Mouse (Mus musculus): ENCODE data around the gene Sarnp. TPM values are rescaled to one million over a fixed set of nuclear protein-coding genes. Genes with fewer than 3 reads are reported as not detected.

The Sarnp gene
- total and polyA plus RNA-seq, 2 experiments from 2014 or later = 19.4 to 135 TPM

DNA sequence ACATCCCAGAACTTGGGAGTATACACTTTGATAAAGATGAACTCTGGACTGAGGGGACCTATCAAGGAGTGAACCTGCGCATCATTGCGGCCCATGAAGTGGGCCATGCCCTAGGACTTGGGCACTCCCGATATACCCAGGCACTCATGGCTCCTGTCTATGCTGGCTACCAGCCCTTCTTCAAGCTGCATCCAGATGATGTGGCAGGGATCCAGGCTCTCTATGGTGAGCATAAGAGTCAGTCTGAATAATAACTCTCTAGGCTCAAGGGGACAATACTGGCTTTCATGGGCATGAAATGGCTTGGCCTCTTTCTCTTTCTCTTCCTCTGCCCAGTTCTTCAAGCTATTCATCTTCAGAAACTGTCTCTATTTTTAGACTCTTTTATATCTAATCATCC lies 21.6 kb upstream of the Sarnp start:
- 81% methylated on average over 3 of the region's 3 CpGs for WGBS
- Histone ChIP-seq H3K36me3 (replicated peaks; ENCODE audit: control insufficient read depth, insufficient read depth, low read length) (peaks cover 5% of the 10 kb centered on the region), H3K4me2 (ENCODE audit: low read depth, low read length) (no peak overlapping the region), H3K4me3 (ENCODE audit: low read depth, low read length) (no peak overlapping the region), H3K27me3 (ENCODE audit: control insufficient read depth, insufficient read depth, low read length) (no peaks in the 10 kb centered on the region), H3K4me1 (ENCODE audit: control insufficient read depth, insufficient read depth) (no peaks in the 10 kb centered on the region), H3K9me3 (replicated peaks; ENCODE audit: control insufficient read depth, low read length) (no peaks in the 10 kb centered on the region), H3K9ac (replicated peaks; ENCODE audit: low read depth, low read length) (no peak overlapping the region), H3K27ac (ENCODE audit: low read depth) (no peak overlapping the region)
- TF ChIP-seq EP300 (IDR thresholded peaks at IDR 0.05; ENCODE audit: low read depth) (no peak), CTCF (IDR thresholded peaks at IDR 0.05; ENCODE audit: low read depth) (no peak)
- no peak for DNase-seq (ENCODE audit: low spot score)
- ATAC-seq (ENCODE audit: insufficient read depth, low read depth) = no peak

GRCm38 (mm10) chr10:128798676-128799075 lies 18.5 kb upstream of the Sarnp start:
- DNase-seq (ENCODE audit: low spot score) (no peak), ATAC-seq (ENCODE audit: insufficient read depth, low read depth) (no peak)
- 92% methylated on average over 8 of the region's 8 CpGs for WGBS
- Histone ChIP-seq H3K4me1 (ENCODE audit: control insufficient read depth, insufficient read depth) (peaks cover 6% of the 10 kb centered on the region; the same call in 1 of the 2 replicates), H3K9me3 (replicated peaks; ENCODE audit: control insufficient read depth, low read length) (no peaks in the 10 kb centered on the region), H3K4me2 (ENCODE audit: low read depth, low read length) (no peak overlapping the region), H3K27ac (ENCODE audit: low read depth) (no peak overlapping the region), H3K36me3 (replicated peaks; ENCODE audit: control insufficient read depth, insufficient read depth, low read length) (peaks cover 14% of the 10 kb centered on the region), H3K27me3 (ENCODE audit: control insufficient read depth, insufficient read depth, low read length) (no peaks in the 10 kb centered on the region), H3K9ac (replicated peaks; ENCODE audit: low read depth, low read length) (no peak overlapping the region), H3K4me3 (ENCODE audit: low read depth, low read length) (no peak overlapping the region)
- TF ChIP-seq CTCF (IDR thresholded peaks at IDR 0.05; ENCODE audit: low read depth) = no peak
- TF ChIP-seq EP300 (IDR thresholded peaks at IDR 0.05; ENCODE audit: low read depth) = no peak

DNA sequence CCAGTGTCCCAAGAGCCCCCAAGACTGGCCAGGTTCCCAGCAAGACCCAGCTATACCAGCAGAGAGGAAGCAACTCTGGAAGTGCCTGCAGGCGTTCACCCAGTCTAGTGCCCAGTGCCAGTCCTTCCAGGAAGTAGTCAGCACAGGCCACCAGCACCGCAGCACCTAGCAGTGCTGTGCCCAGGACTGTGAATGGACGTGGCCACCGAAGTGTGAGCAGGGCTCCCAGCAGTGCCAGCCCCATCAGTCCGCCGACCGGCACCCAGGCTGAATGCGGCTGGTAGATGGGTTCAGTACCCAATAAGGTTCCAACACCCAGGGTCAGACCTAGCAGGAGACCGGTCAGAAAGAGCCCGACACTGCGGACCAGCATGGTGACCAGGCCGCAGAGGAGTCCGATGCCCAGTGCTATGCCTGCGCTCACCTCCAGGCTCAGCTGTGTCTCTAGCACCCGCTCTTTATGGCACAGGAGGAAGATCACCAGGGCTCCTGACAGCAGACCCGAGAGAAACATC lies 15.1 kb upstream of the Sarnp start:
- DNase-seq (ENCODE audit: low spot score) (no peak), ATAC-seq (ENCODE audit: insufficient read depth, low read depth) (no peak)
- no peak for TF ChIP-seq CTCF (IDR thresholded peaks at IDR 0.05; ENCODE audit: low read depth)
- no peak for TF ChIP-seq EP300 (IDR thresholded peaks at IDR 0.05; ENCODE audit: low read depth)
- peak overlapping the region; percentile 80; the same call in 1 of the 2 replicates for H3K4me2 ChIP-seq (ENCODE audit: low read depth, low read length)
- H3K9ac ChIP-seq (replicated peaks; ENCODE audit: low read depth, low read length) = no peak overlapping the region
- no peaks in the 10 kb centered on the region for H3K27me3 ChIP-seq (ENCODE audit: control insufficient read depth, insufficient read depth, low read length)
- H3K36me3 ChIP-seq (replicated peaks; ENCODE audit: control insufficient read depth, insufficient read depth, low read length) = peaks cover 14% of the 10 kb centered on the region
- no peak overlapping the region for H3K27ac ChIP-seq (ENCODE audit: low read depth)
- 89% methylated on average over 16 of the region's 16 CpGs for WGBS
- peak overlapping the region; percentile 73; the same call in 1 of the 2 replicates for H3K4me3 ChIP-seq (ENCODE audit: low read depth, low read length)
- no peaks in the 10 kb centered on the region for H3K9me3 ChIP-seq (replicated peaks; ENCODE audit: control insufficient read depth, low read length)
- peaks cover 17% of the 10 kb centered on the region for H3K4me1 ChIP-seq (ENCODE audit: control insufficient read depth, insufficient read depth)

- ATAC-seq (ENCODE audit: insufficient read depth, low read depth) (no peak), DNase-seq (ENCODE audit: low spot score) (no peak)
- Histone ChIP-seq H3K4me2 (ENCODE audit: low read depth, low read length) (peak overlapping the region; percentile 80), H3K27me3 (ENCODE audit: control insufficient read depth, insufficient read depth, low read length) (no peaks in the 10 kb centered on the region), H3K27ac (ENCODE audit: low read depth) (peak overlapping the region; percentile 98; the same call in 1 of the 2 replicates), H3K36me3 (replicated peaks; ENCODE audit: control insufficient read depth, insufficient read depth, low read length) (peaks cover 14% of the 10 kb centered on the region), H3K9ac (replicated peaks; ENCODE audit: low read depth, low read length) (peak overlapping the region; percentile 79; the same call in 1 of the 2 replicates), H3K4me3 (ENCODE audit: low read depth, low read length) (peak overlapping the region; percentile 73), H3K9me3 (replicated peaks; ENCODE audit: control insufficient read depth, low read length) (no peaks in the 10 kb centered on the region), H3K4me1 (ENCODE audit: control insufficient read depth, insufficient read depth) (peaks cover 27% of the 10 kb centered on the region)
- 47% methylated on average over 4 of the region's 4 CpGs for WGBS
- no peak for TF ChIP-seq CTCF (IDR thresholded peaks at IDR 0.05; ENCODE audit: low read depth)
- TF ChIP-seq EP300 (IDR thresholded peaks at IDR 0.05; ENCODE audit: low read depth) = no peak
These were observed 14.2 kb upstream of the Sarnp start for GRCm38 (mm10) chr10:128802956-128803355.

DNA sequence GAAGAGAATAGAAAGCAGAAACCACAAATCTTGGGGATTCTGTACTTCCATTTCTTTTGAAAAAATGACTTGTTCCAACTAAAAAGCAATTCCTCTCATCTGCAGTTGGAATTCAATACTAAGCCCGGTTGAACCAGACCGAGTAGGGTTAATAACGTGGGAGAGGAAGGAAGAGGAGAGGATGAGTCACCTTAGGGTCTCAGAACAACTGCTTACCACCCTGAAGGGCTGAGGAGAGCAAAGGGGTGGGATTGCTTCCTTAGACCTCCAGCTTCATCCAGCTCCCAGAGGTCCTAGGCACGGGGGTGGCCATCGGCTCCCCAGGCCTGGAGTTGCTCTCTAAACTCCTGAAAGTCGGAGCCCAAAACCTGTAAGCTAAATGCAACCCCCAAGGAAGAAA lies 13.8 kb upstream of the Sarnp start:
- Histone ChIP-seq H3K4me2 (ENCODE audit: low read depth, low read length) (peak overlapping the region; percentile 80), H3K27me3 (ENCODE audit: control insufficient read depth, insufficient read depth, low read length) (no peaks in the 10 kb centered on the region), H3K9me3 (replicated peaks; ENCODE audit: control insufficient read depth, low read length) (no peaks in the 10 kb centered on the region), H3K9ac (replicated peaks; ENCODE audit: low read depth, low read length) (peak overlapping the region; percentile 79), H3K27ac (ENCODE audit: low read depth) (peak overlapping the region; percentile 98), H3K4me1 (ENCODE audit: control insufficient read depth, insufficient read depth) (peaks cover 30% of the 10 kb centered on the region), H3K36me3 (replicated peaks; ENCODE audit: control insufficient read depth, insufficient read depth, low read length) (peaks cover 16% of the 10 kb centered on the region), H3K4me3 (ENCODE audit: low read depth, low read length) (peak overlapping the region; percentile 73)
- DNase-seq (ENCODE audit: low spot score) (no peak), ATAC-seq (ENCODE audit: insufficient read depth, low read depth) (no peak)
- TF ChIP-seq EP300 (IDR thresholded peaks at IDR 0.05; ENCODE audit: low read depth) = no peak
- no peak for TF ChIP-seq CTCF (IDR thresholded peaks at IDR 0.05; ENCODE audit: low read depth)
- WGBS = 12% methylated on average over 6 of the region's 6 CpGs

- Histone ChIP-seq H3K9ac (replicated peaks; ENCODE audit: low read depth, low read length) (peak within 1 kb of the TSS; percentile 79), H3K4me1 (ENCODE audit: control insufficient read depth, insufficient read depth) (peaks cover 34% of the 10 kb centered on the region), H3K9me3 (replicated peaks; ENCODE audit: control insufficient read depth, low read length) (no peaks in the 10 kb centered on the region), H3K27me3 (ENCODE audit: control insufficient read depth, insufficient read depth, low read length) (no peaks in the 10 kb centered on the region), H3K4me2 (ENCODE audit: low read depth, low read length) (peak within 1 kb of the TSS; percentile 80), H3K4me3 (ENCODE audit: low read depth, low read length) (peak within 1 kb of the TSS; percentile 73), H3K27ac (ENCODE audit: low read depth) (peak within 1 kb of the TSS; percentile 98), H3K36me3 (replicated peaks; ENCODE audit: control insufficient read depth, insufficient read depth, low read length) (peaks cover 20% of the 10 kb centered on the region)
- TF ChIP-seq CTCF (IDR thresholded peaks at IDR 0.05; ENCODE audit: low read depth) (no peak), EP300 (IDR thresholded peaks at IDR 0.05; ENCODE audit: low read depth) (no peak)
- 0% methylated on average over 14 of the region's 14 CpGs for WGBS
- DNase-seq (ENCODE audit: low spot score) (peak; percentile 52), ATAC-seq (ENCODE audit: insufficient read depth, low read depth) (no peak; the same call in 1 of the 2 replicates)
These were observed 13.3 kb upstream of the Sarnp start, which contains the start of gene Dnajc14 for GRCm38 (mm10) chr10:128803771-128804270. Gene Dnajc14, plus strand, starts transcription at chr10:128804062.

Data from heart, postnatal 0 days (tissue).